Mouse (Mus musculus) yolk sac, embryonic 10.5 days (tissue): Measurements from ENCODE around the gene Gna11.

Source experiments
- DNase-seq: peaks from one replicate; pipeline ENCODE4 v3.0.0-alpha.2; 2017; ENCODE audit warnings: low spot score

Gna11 gene

GRCm38 (mm10) chr10:81485479-81486018 lies 59.4 kb downstream of the Gna11 start:
- no peak for DNase-seq

- DNase-seq: no peak
These were observed 59.9 kb downstream of the Gna11 start for GRCm38 (mm10) chr10:81485060-81485449.

- no peak for DNase-seq
These were observed 60.4 kb downstream of the Gna11 start for GRCm38 (mm10) chr10:81484441-81485059.

- no peak for DNase-seq
These were observed 61.0 kb downstream of the Gna11 start for GRCm38 (mm10) chr10:81483983-81484382.

GRCm38 (mm10) chr10:81482533-81482889 lies 62.5 kb downstream of the Gna11 start, which contains the start of gene Celf5:
TSS of gene Celf5 (minus strand) at chr10:81482709.
- DNase-seq: no peak

GRCm38 (mm10) chr10:81481605-81482532 lies 63.1 kb downstream of the Gna11 start:
- DNase-seq: no peak
